Mouse (Mus musculus) CH12.LX (cell line): ENCODE measurements at regions not wholly inside any gene's neighbourhood (a gene's known extent, or its start where the extent isn't known, plus 50 kb on each side); places are given as distances from the start of the nearest gene placed in this dataset.
A peak's percentile ranks its signal among the peaks of the same experiment; 100 is the strongest.

Experiments
- DNase-seq: peaks from one replicate; pipeline ENCODE4 v3.0.0-alpha.2; 2013; ENCODE audit errors: extremely low read depth
- H3K27ac ChIP-seq: 2 replicates; pipeline ENCODE4 v1.5.1; 2012; ENCODE audit warnings: low read depth, mild to moderate bottlenecking, control low read depth, moderate library complexity; ENCODE audit not compliant: insufficient read depth
- H3K27me3 ChIP-seq: replicated peaks from 2 replicates; pipeline ENCODE3; 2012; ENCODE audit warnings: inconsistent platforms
- H3K36me3 ChIP-seq, 2 experiments: replicated peaks in 1 of 2; 2 replicates each; pipeline versions ENCODE3 to v1.6.1; 2012; ENCODE audit warnings: inconsistent platforms in 1 of 2, low read length in 1 of 2, mild to moderate bottlenecking in 1 of 2, mixed read lengths in 1 of 2, moderate library complexity in 1 of 2; ENCODE audit not compliant: control insufficient read depth in 1 of 2, insufficient read depth in 1 of 2
- H3K4me1 ChIP-seq, 2 experiments: 2 replicates each; pipeline ENCODE4 v1.6.1; 2012; ENCODE audit warnings: inconsistent platforms in 1 of 2, moderate library complexity in 1 of 2; ENCODE audit not compliant: insufficient read depth in 2 of 2, control insufficient read depth in 1 of 2
- H3K4me2 ChIP-seq: 2 replicates; pipeline ENCODE4 v1.6.1; 2012; ENCODE audit warnings: low read depth, mild to moderate bottlenecking, control low read depth; ENCODE audit not compliant: poor library complexity, insufficient read depth, severe bottlenecking
- H3K4me3 ChIP-seq, 3 experiments: fragments of 150-350 bp in 1 of 3; sonication (generic) in 1 of 3; replicated peaks in 1 of 3; 2 replicates each; pipeline versions ENCODE3 to v1.5.1; 2011 to 2012; ENCODE audit warnings: low read depth in 2 of 3, low read length in 2 of 3, mild to moderate bottlenecking in 2 of 3, moderate library complexity in 2 of 3, control low read depth in 1 of 3, improper control_type of control experiment in 1 of 3, inconsistent platforms in 1 of 3, mixed read lengths in 1 of 3; ENCODE audit not compliant: poor library complexity in 1 of 3
- H3K79me2 ChIP-seq: replicated peaks from 2 replicates; pipeline ENCODE4 v1.6.1; 2012; ENCODE audit warnings: mild to moderate bottlenecking, moderate library complexity; ENCODE audit not compliant: control insufficient read depth, poor library complexity, insufficient read depth, severe bottlenecking; ENCODE audit errors: extremely low read depth
- H3K9ac ChIP-seq: 2 replicates; pipeline ENCODE4 v1.6.1; 2012; ENCODE audit warnings: low read depth, mild to moderate bottlenecking, control low read depth, moderate library complexity; ENCODE audit not compliant: insufficient read depth
- H3K9me3 ChIP-seq: replicated peaks from 2 replicates; pipeline ENCODE3; 2012; ENCODE audit warnings: low read length, inconsistent platforms, mixed read lengths
- CHD1 ChIP-seq: IDR thresholded peaks from 2 replicates; pipeline ENCODE4 v1.6.1; 2012; ENCODE audit warnings: low read depth, low read length, improper control_type of control experiment, inconsistent platforms
- CTCF ChIP-seq, 2 experiments: IDR thresholded peaks in 1 of 2; conservative IDR thresholded peaks in 1 of 2; 2 replicates each; pipeline ENCODE4 v1.5.1; 2011 to 2012; ENCODE audit warnings: low read depth in 2 of 2, low read length in 2 of 2, improper control_type of control experiment in 1 of 2, inconsistent platforms in 1 of 2, mild to moderate bottlenecking in 1 of 2, moderate library complexity in 1 of 2
- E2F4 ChIP-seq: IDR thresholded peaks from 2 replicates; pipeline ENCODE4 v1.6.1; 2011; ENCODE audit warnings: low read depth, low read length, improper control_type of control experiment; ENCODE audit not compliant: insufficient replicate concordance
- ELF1 ChIP-seq: IDR thresholded peaks from 2 replicates; pipeline ENCODE4 v1.6.1; 2014; ENCODE audit warnings: low read depth, mild to moderate bottlenecking, inconsistent platforms, low read length, improper control_type of control experiment
- EP300 ChIP-seq: IDR thresholded peaks from 2 replicates; pipeline ENCODE4 v1.6.1; 2011; ENCODE audit warnings: low read length, improper control_type of control experiment
- GABPA ChIP-seq: IDR thresholded peaks from 2 replicates; pipeline ENCODE4 v1.6.1; 2012; ENCODE audit warnings: low read depth, low read length, improper control_type of control experiment, inconsistent platforms; ENCODE audit not compliant: insufficient replicate concordance
- HCFC1 ChIP-seq: IDR thresholded peaks from 2 replicates; pipeline ENCODE4 v1.6.1; 2012; ENCODE audit warnings: low read depth, mild to moderate bottlenecking, inconsistent platforms, low read length, improper control_type of control experiment
- JUN ChIP-seq: IDR thresholded peaks from 2 replicates; pipeline ENCODE4 v1.6.1; 2011; ENCODE audit warnings: low read depth, mild to moderate bottlenecking, low read length, improper control_type of control experiment, moderate library complexity; ENCODE audit not compliant: insufficient read depth
- MAFK ChIP-seq: IDR thresholded peaks from 2 replicates; pipeline ENCODE4 v1.6.1; 2011; ENCODE audit warnings: low read length, improper control_type of control experiment; ENCODE audit not compliant: insufficient replicate concordance
- MAX ChIP-seq: IDR thresholded peaks from 2 replicates; pipeline ENCODE4 v1.6.1; 2011; ENCODE audit warnings: low read length, improper control_type of control experiment
- MXI1 ChIP-seq: IDR thresholded peaks from 2 replicates; pipeline ENCODE4 v1.6.1; 2011; ENCODE audit warnings: mild to moderate bottlenecking, low read depth, low read length, improper control_type of control experiment
- NRF1 ChIP-seq: IDR thresholded peaks from 2 replicates; pipeline ENCODE4 v1.6.1; 2014; ENCODE audit warnings: low read depth, mild to moderate bottlenecking, inconsistent platforms, low read length, improper control_type of control experiment, moderate library complexity
- PAX5 ChIP-seq: IDR thresholded peaks from 2 replicates; pipeline ENCODE4 v1.6.1; 2012; ENCODE audit warnings: low read length, inconsistent platforms, mixed read lengths
- POLR2A ChIP-seq: IDR thresholded peaks from 2 replicates; pipeline ENCODE4 v1.6.1; 2011; ENCODE audit warnings: low read depth, mild to moderate bottlenecking, improper control_type of control experiment, low read length
- POLR2AphosphoS2 ChIP-seq: IDR thresholded peaks from 2 replicates; pipeline ENCODE4 v1.6.1; 2011; ENCODE audit warnings: low read depth, low read length, improper control_type of control experiment
- RAD21 ChIP-seq: IDR thresholded peaks from 2 replicates; pipeline ENCODE4 v1.6.1; 2011; ENCODE audit warnings: low read depth, mild to moderate bottlenecking, low read length, improper control_type of control experiment, moderate library complexity
- RCOR1 ChIP-seq: conservative IDR thresholded peaks from 2 replicates; pipeline ENCODE4 v1.6.1; 2012; ENCODE audit warnings: low read depth, mild to moderate bottlenecking, inconsistent platforms, low read length, improper control_type of control experiment
- SMC3 ChIP-seq: IDR thresholded peaks from 2 replicates; pipeline ENCODE4 v1.6.1; 2011; ENCODE audit warnings: low read depth, low read length, improper control_type of control experiment
- TBP ChIP-seq: conservative IDR thresholded peaks from 2 replicates; pipeline ENCODE4 v1.6.1; 2011; ENCODE audit warnings: low read depth, low read length, improper control_type of control experiment
- UBTF ChIP-seq: IDR thresholded peaks from 2 replicates; pipeline ENCODE4 v1.6.1; 2012; ENCODE audit warnings: low read depth, mild to moderate bottlenecking, inconsistent platforms, low read length, improper control_type of control experiment, moderate library complexity
- USF1 ChIP-seq: IDR thresholded peaks from 2 replicates; pipeline ENCODE4 v1.6.1; 2014; ENCODE audit warnings: low read depth, mild to moderate bottlenecking, inconsistent platforms, low read length, improper control_type of control experiment
- USF2 ChIP-seq: conservative IDR thresholded peaks from 2 replicates; pipeline ENCODE4 v1.6.1; 2011; ENCODE audit warnings: low read depth, low read length, improper control_type of control experiment
- ZC3H11A ChIP-seq: IDR thresholded peaks from 2 replicates; pipeline ENCODE4 v1.6.1; 2012; ENCODE audit warnings: low read depth, mild to moderate bottlenecking, inconsistent platforms, low read length, improper control_type of control experiment
- ZKSCAN1 ChIP-seq: IDR thresholded peaks from 2 replicates; pipeline ENCODE4 v1.6.1; 2012; ENCODE audit warnings: low read depth, inconsistent platforms, low read length, improper control_type of control experiment, borderline replicate concordance
- ZNF384 ChIP-seq: IDR thresholded peaks from 2 replicates; pipeline ENCODE4 v1.6.1; 2012; ENCODE audit warnings: low read depth, low read length, improper control_type of control experiment, inconsistent platforms
- dilution Hi-C: fragments of 300-500 bp; cut with MboI; formaldehyde crosslinking; loops from 2 replicates; pipeline ENCODE4 v1.14.3; 2020; ENCODE audit warnings: low sequenced_read_pairs; ENCODE audit not compliant: extremely low pct_unique_long_range_greater_than_20kb, extremely low pct_ligation_motif_present
- in situ Hi-C: fragments of 300-500 bp; cut with MboI; formaldehyde crosslinking; loops from 3 replicates; pipeline ENCODE4 v1.14.3; 2019; ENCODE audit warnings: low sequenced_read_pairs, low pct_ligation_motif_present, low pct_unique_long_range_greater_than_20kb, mixed read lengths

- dilution Hi-C loops = no loop called here
- Histone ChIP-seq H3K9me3 (no peaks in the 10 kb centered on the region), H3K4me1 (no peaks in the 10 kb centered on the region), H3K4me2 (no peak overlapping the region), H3K4me3 (no peak overlapping the region), H3K27ac (no peak overlapping the region), H3K27me3 (no peaks in the 10 kb centered on the region), H3K9ac (no peak overlapping the region), H3K36me3 (no peaks in the 10 kb centered on the region)
- DNase-seq = peak; percentile 5
- in situ Hi-C loops = no loop called here
- TF ChIP-seq CTCF (conservative IDR thresholded peaks at IDR 0.05 in 1 of 2, IDR thresholded peaks at IDR 0.05 in 1 of 2; ENCODE audit: low read depth in 2 of 2, low read length in 2 of 2) (peak in 1 of 2 experiments; percentile 33; a peak in 1 of 4 replicates), MAFK (no peak), POLR2AphosphoS2 (no peak), E2F4 (no peak), PAX5 (no peak), EP300 (no peak), UBTF (no peak), MAX (no peak), RAD21 (peak; percentile 6), ZNF384 (no peak), NRF1 (no peak), ZKSCAN1 (no peak), HCFC1 (no peak), USF2 (no peak), SMC3 (peak; percentile 44), GABPA (no peak), RCOR1 (no peak), CHD1 (no peak), TBP (no peak), POLR2A (no peak), ELF1 (no peak)
- TF ChIP-seq, all 38 proteins: peak for 3
- no peaks in the 10 kb centered on the region for H3K79me2 ChIP-seq
Measured at GRCm38 (mm10) chr9:81217938-81218337, 415.7 kb downstream of the Htr1b start.

GRCm38 (mm10) chr9:81215601-81216141, 418.0 kb downstream of the Htr1b start:
- no peaks in the 10 kb centered on the region for H3K79me2 ChIP-seq
- no peaks in the 10 kb centered on the region for H3K36me3 ChIP-seq
- H3K4me3 ChIP-seq = no peak overlapping the region
- in situ Hi-C loops = no loop called here
- no peaks in the 10 kb centered on the region for H3K27me3 ChIP-seq
- H3K27ac ChIP-seq = no peak overlapping the region
- no peaks in the 10 kb centered on the region for H3K9me3 ChIP-seq
- no peak overlapping the region for H3K9ac ChIP-seq
- no peak overlapping the region for H3K4me2 ChIP-seq
- dilution Hi-C loops = no loop called here
- no peaks in the 10 kb centered on the region for H3K4me1 ChIP-seq
- TF ChIP-seq GABPA (no peak), ZNF384 (no peak), USF1 (no peak), HCFC1 (no peak), UBTF (no peak), CHD1 (no peak), TBP (no peak), ZC3H11A (no peak), JUN (no peak), E2F4 (no peak), MXI1 (no peak), NRF1 (no peak), POLR2A (no peak)
- no peak for DNase-seq
